Mouse (Mus musculus) bone marrow macrophage, adult 2 months (primary cell): ENCODE data around the gene Npr1.

Experiments
- CTCF ChIP-seq: IDR thresholded peaks from 2 replicates; pipeline ENCODE4 v1.5.1; 2012; ENCODE audit warnings: low read depth, mild to moderate bottlenecking, low read length, moderate library complexity
- POLR2A ChIP-seq: IDR thresholded peaks from 2 replicates; pipeline ENCODE4 v1.6.1; 2012; ENCODE audit warnings: mild to moderate bottlenecking, low read depth, low read length, borderline replicate concordance

DNA sequence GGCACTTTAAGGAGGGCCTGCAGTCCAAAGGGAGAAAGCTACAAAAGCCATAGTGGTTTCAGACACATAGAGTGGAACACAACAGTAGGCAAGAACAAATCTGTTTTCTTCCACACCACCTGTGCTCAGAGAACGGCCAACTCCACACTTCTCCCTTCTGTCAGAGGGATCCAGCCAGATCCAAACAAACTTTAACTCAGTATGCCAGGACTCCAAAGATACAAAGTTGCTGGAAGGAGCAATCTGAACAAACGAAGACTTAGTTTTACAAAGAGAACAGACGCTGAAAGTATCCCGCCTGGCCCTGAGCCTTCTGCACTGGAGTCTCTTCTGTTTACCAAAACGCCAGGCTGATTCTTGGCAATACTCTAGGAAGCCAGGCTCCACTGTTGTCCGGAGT lies 45.0 kb downstream of the Npr1 start:
- TF ChIP-seq CTCF: no peak
- TF ChIP-seq POLR2A: no peak
